8 mouse cellular contexts compared by ENCODE assay signal in the genomic region with DNA sequence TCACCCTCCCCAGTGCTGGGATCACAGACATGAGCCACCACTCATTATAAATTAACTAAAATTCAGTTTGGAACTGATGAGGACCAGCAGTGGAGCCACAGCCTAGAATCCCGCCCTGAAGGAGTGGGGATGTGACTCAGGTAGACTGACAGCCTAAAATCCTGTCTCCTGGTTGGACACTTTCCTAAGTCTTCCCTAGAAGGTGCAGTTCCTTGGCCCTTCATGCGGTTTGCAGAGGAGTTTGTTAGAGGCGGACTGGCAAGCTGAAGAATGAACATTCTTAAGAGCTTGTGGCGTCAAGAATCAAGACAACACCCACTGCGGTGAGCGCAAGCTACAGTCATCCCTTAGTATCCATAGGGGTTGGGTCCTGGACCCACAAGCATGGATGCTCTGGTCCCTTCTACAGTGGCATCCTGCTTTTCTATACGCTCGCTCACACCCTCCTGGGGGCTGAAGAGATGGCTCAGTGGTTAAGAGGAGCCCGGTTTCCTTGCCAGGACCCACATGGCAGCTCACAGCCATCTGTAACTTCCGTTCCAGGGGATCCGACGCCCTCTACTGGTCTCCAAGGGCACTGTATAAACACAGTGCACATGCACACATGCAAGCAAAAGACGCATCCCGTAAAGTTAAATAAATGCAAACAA. TPM values are rescaled to one million over a fixed set of nuclear protein-coding genes. Genes with fewer than 3 reads are reported as not detected.
DNase-seq lines count a peak whose midpoint lies in the region; ATAC-seq lines count a peak whose summit lies in the region.

No protein-coding gene starts in this region.

- H3K4me1 ChIP-seq in hindbrain, embryonic 11.5 days (replicated peaks; ENCODE audit: control insufficient read depth, insufficient read depth, low read length) = peaks cover 6% of the 10 kb centered on the region; the same call in 1 of the 2 replicates

- no peak for DNase-seq in frontal cortex, postnatal 25 days (ENCODE audit: low spot score in 2 of 2)
- peak; percentile 77 for DNase-seq in 416B (ENCODE audit: low read depth)
- peak; percentile 71 for DNase-seq in cerebellum, adult 9-11 months
- peak; percentile 59 for DNase-seq in hindbrain, embryonic 11.5 days (ENCODE audit: low spot score)
- peak; percentile 65 for DNase-seq in mesoderm, embryonic 11.5 days (ENCODE audit: low read depth, low spot score)
- DNase-seq in frontal cortex, postnatal 36 days (ENCODE audit: low spot score in 2 of 2) = no peak
- DNase-seq in ovary, postnatal 36 days (ENCODE audit: low spot score) = no peak

- H3K4me2 ChIP-seq in hindbrain, embryonic 11.5 days (replicated peaks; ENCODE audit: low read depth, low read length) = peak overlapping the region; percentile 95

- H3K4me3 ChIP-seq in hindbrain, embryonic 11.5 days (ENCODE audit: low read depth, low read length) = no peak overlapping the region

- peak; percentile 12; the same call in 1 of the 2 replicates for ATAC-seq in frontal cortex, adult (ENCODE audit: low TSS enrichment)
- ATAC-seq in hindbrain, embryonic 11.5 days (ENCODE audit: low FRiP score) = no peak

- H3K9ac ChIP-seq in hindbrain, embryonic 11.5 days (ENCODE audit: low read depth, low read length) = no peak overlapping the region

- 38% methylated on average over 14 of the region's 14 CpGs for WGBS in hindbrain, embryonic 11.5 days

- H3K36me3 ChIP-seq in hindbrain, embryonic 11.5 days (ENCODE audit: control insufficient read depth, insufficient read depth, low read length) = peaks cover 4% of the 10 kb centered on the region; the same call in 1 of the 2 replicates

- no peaks in the 10 kb centered on the region for H3K9me3 ChIP-seq in hindbrain, embryonic 11.5 days (ENCODE audit: control insufficient read depth, low read length)

- H3K27me3 ChIP-seq in hindbrain, embryonic 11.5 days (ENCODE audit: control insufficient read depth, insufficient read depth, low read length) = peaks cover 2% of the 10 kb centered on the region; the same call in 1 of the 2 replicates

- H3K27ac ChIP-seq in hindbrain, embryonic 11.5 days (ENCODE audit: low read depth, low read length) = 0 out of 2 replicates have a peak overlapping the region, but pooled peaks have one; percentile 83

RNA-seq across cellular contexts. Expression of gene Dda1, which starts 8.3 kb away (rescaled TPM):
- 143 and 155 TPM in 2 replicates for polyA plus RNA-seq in hindbrain, embryonic 11.5 days (2014; fragmentation: Nextera tagmentation; extraction: Ambion mirVana)

RNA-seq across cellular contexts. Expression of gene Ano8, which starts 8.4 kb away (rescaled TPM):
- 5.1 and 5.8 TPM in 2 replicates for polyA plus RNA-seq in hindbrain, embryonic 11.5 days (2014; fragmentation: Nextera tagmentation; extraction: Ambion mirVana)

RNA-seq across cellular contexts. Expression of gene Gtpbp3, which starts 10.6 kb away (rescaled TPM):
- polyA plus RNA-seq in hindbrain, embryonic 11.5 days (2014; fragmentation: Nextera tagmentation; extraction: Ambion mirVana) = 3.7 and 3.8 TPM in 2 replicates

RNA-seq across cellular contexts. Expression of gene Mrpl34, which starts 12.6 kb away (rescaled TPM):
- 231 and 239 TPM in 2 replicates for polyA plus RNA-seq in hindbrain, embryonic 11.5 days (2014; fragmentation: Nextera tagmentation; extraction: Ambion mirVana)

RNA-seq across cellular contexts. Expression of gene Abhd8, which starts 13.9 kb away (rescaled TPM):
- 38.5 and 40.0 TPM in 2 replicates for polyA plus RNA-seq in hindbrain, embryonic 11.5 days (2014; fragmentation: Nextera tagmentation; extraction: Ambion mirVana)

Comparison
In these comparisons a context has a peak if more than half of its experiments do, and no peak if none do; other contexts are left out.
1. DNase-seq: peak in 416B (single experiment), cerebellum, adult 9-11 months (single experiment), hindbrain, embryonic 11.5 days (single experiment) and mesoderm, embryonic 11.5 days (single experiment); none in frontal cortex, postnatal 25 days (0 of 2), frontal cortex, postnatal 36 days (0 of 2) and ovary, postnatal 36 days (single experiment).